Mouse (Mus musculus) heart, postnatal 10 days (tissue): ENCODE data around the gene Ptpn1. TPM values are rescaled to one million over a fixed set of nuclear protein-coding genes. Genes with fewer than 3 reads are reported as not detected.

Experiments used
- DNase-seq, 2 experiments: peaks; one replicate each; pipeline ENCODE4 v3.0.0; 2021
- intact Hi-C: fragments of 180-260 bp; cut with DNase I; formaldehyde crosslinking; loops from one replicate; pipeline ENCODE4 v1.15.1; 2025
- total RNA-seq, 2 experiments: library from RNA; stranded (reverse); gene quantifications; 2 replicates each; pipeline ENCODE4 v1.2.3; 2021

Ptpn1 gene
- total RNA-seq = 10 to 100 TPM; 27.3 to 34.9 TPM

GRCm38 (mm10) chr2:167931985-167932726, at the start of gene Ptpn1:
Gene Ptpn1 (plus strand): TSS chr2:167932057.
- intact Hi-C loops = no loop called here
- DNase-seq = peak; percentile 98 to 99

- intact Hi-C loops = loop anchor here (2.0 kb wide), 1 partner anchor 16 kb away; no protein-coding TSS in a partner anchor
- no peak for DNase-seq
Measured at GRCm38 (mm10) chr2:167886485-167886884, 45.4 kb upstream of the Ptpn1 start.

- intact Hi-C loops = loop anchor here (2.0 kb wide), 1 partner anchor 17 kb away; no protein-coding TSS in a partner anchor
- peak; percentile 55 to 59 for DNase-seq
Measured at GRCm38 (mm10) chr2:167887516-167888347, 44.1 kb upstream of the Ptpn1 start.

GRCm38 (mm10) chr2:167888834-167889233, 43.0 kb upstream of the Ptpn1 start:
- intact Hi-C loops = no loop called here
- no peak for DNase-seq

GRCm38 (mm10) chr2:167889886-167890285, 42.0 kb upstream of the Ptpn1 start:
- intact Hi-C loops = loop anchor here (5.0 kb wide), 1 partner anchor 113 kb away; no protein-coding TSS in a partner anchor
- no peak for DNase-seq

- intact Hi-C loops = loop anchor here (5.0 kb wide), 1 partner anchor 115 kb away; no protein-coding TSS in a partner anchor
Measured at GRCm38 (mm10) chr2:167891908-167892307, 39.9 kb upstream of the Ptpn1 start.

GRCm38 (mm10) chr2:167893680-167894079, 38.2 kb upstream of the Ptpn1 start:
- no peak for DNase-seq
- intact Hi-C loops = loop anchor here (5.0 kb wide), 1 partner anchor 116 kb away; no protein-coding TSS in a partner anchor

More at GRCm38 (mm10) chr2:167891908-167892307, 39.9 kb upstream of the Ptpn1 start:
- DNase-seq = peak; percentile 77 to 85

- peak; percentile 89 to 92 for DNase-seq
- intact Hi-C loops = loop anchor here (1.0 to 5.0 kb wide), 2 partner anchors 118 to 210 kb away; no protein-coding TSS in a partner anchor
Measured at GRCm38 (mm10) chr2:167894948-167895372, 36.9 kb upstream of the Ptpn1 start.

- intact Hi-C loops = no loop called here
- DNase-seq = no peak
Measured at GRCm38 (mm10) chr2:167897896-167898295, 34.0 kb upstream of the Ptpn1 start.

GRCm38 (mm10) chr2:167899989-167900421, 31.9 kb upstream of the Ptpn1 start:
- intact Hi-C loops = loop anchor here (5.0 kb wide), 1 partner anchor 368 kb away; no protein-coding TSS in a partner anchor
- DNase-seq = no peak

- intact Hi-C loops = loop anchor here (5.0 kb wide), 1 partner anchor 370 kb away; no protein-coding TSS in a partner anchor
- no peak for DNase-seq
Measured at GRCm38 (mm10) chr2:167902116-167902703, 29.6 kb upstream of the Ptpn1 start.

- no peak for DNase-seq
- intact Hi-C loops = loop anchor here (5.0 kb wide), 1 partner anchor 371 kb away; no protein-coding TSS in a partner anchor
Measured at GRCm38 (mm10) chr2:167903242-167903952, 28.5 kb upstream of the Ptpn1 start.

GRCm38 (mm10) chr2:167904621-167905367, 27.1 kb upstream of the Ptpn1 start:
- DNase-seq = no peak
- intact Hi-C loops = loop anchor here (5.0 kb wide), 1 partner anchor 372 kb away; no protein-coding TSS in a partner anchor

GRCm38 (mm10) chr2:167905561-167905960, 26.3 kb upstream of the Ptpn1 start:
- DNase-seq = no peak
- intact Hi-C loops = no loop called here

- intact Hi-C loops = no loop called here
- no peak for DNase-seq
Measured at GRCm38 (mm10) chr2:167906729-167907128, 25.1 kb upstream of the Ptpn1 start.

GRCm38 (mm10) chr2:167909531-167910177, 22.2 kb upstream of the Ptpn1 start:
- intact Hi-C loops = loop anchor here (5.0 kb wide), 1 partner anchor 103 kb away; the partner anchor contains the start of gene Ripor3
- DNase-seq = no peak

- DNase-seq = no peak
- intact Hi-C loops = loop anchor here (5.0 kb wide), 1 partner anchor 102 kb away; the partner anchor contains the start of gene Ripor3
Measured at GRCm38 (mm10) chr2:167910178-167910540, 21.7 kb upstream of the Ptpn1 start.

- DNase-seq = no peak
- intact Hi-C loops = loop anchor here (5.0 kb wide), 1 partner anchor 101 kb away; the partner anchor contains the start of gene Ripor3
Measured at GRCm38 (mm10) chr2:167911511-167911910, 20.3 kb upstream of the Ptpn1 start.
